Mouse (Mus musculus) lung, postnatal 0 days (tissue): ENCODE data around the gene Klf4. TPM values are rescaled to one million over a fixed set of nuclear protein-coding genes. Genes with fewer than 3 reads are reported as not detected.

Experiments
- ATAC-seq: fragments of 200-750 bp; cut with Nextera tagmentation; 2 replicates; pipeline ENCODE4 v1.8.0; 2017; ENCODE audit warnings: moderate library complexity
- DNase-seq: peaks from one replicate; pipeline ENCODE4 v3.0.0-alpha.2; 2016; ENCODE audit warnings: low spot score
- H3K27ac ChIP-seq: fragments of 300-500 bp; sonication (generic); 2 replicates; pipeline ENCODE4 v1.5.1; 2014; ENCODE audit warnings: antibody characterized with exemption, mild to moderate bottlenecking, low read length, mixed read lengths
- H3K27me3 ChIP-seq: fragments of 300-500 bp; sonication (generic); replicated peaks from 2 replicates; pipeline ENCODE4 v1.6.1; 2014; ENCODE audit warnings: low read length, mixed read lengths; ENCODE audit not compliant: insufficient read depth
- H3K36me3 ChIP-seq: fragments of 300-500 bp; sonication (generic); 2 replicates; pipeline ENCODE4 v1.6.1; 2014; ENCODE audit warnings: low read length, mixed read lengths; ENCODE audit not compliant: insufficient read depth
- H3K4me1 ChIP-seq: fragments of 300-500 bp; sonication (generic); 2 replicates; pipeline ENCODE4 v1.6.1; 2014; ENCODE audit warnings: antibody characterized with exemption, low read depth, low read length, mixed read lengths; ENCODE audit not compliant: insufficient read depth
- H3K4me2 ChIP-seq: fragments of 300-500 bp; sonication (generic); replicated peaks from 2 replicates; pipeline ENCODE4 v1.6.1; 2014; ENCODE audit warnings: low read depth, mild to moderate bottlenecking, low read length, moderate library complexity, mixed read lengths
- H3K4me3 ChIP-seq: fragments of 300-500 bp; sonication (generic); 2 replicates; pipeline ENCODE4 v1.5.1; 2014; ENCODE audit warnings: low read depth, low read length
- H3K9ac ChIP-seq: fragments of 300-500 bp; sonication (generic); replicated peaks from 2 replicates; pipeline ENCODE4 v1.6.1; 2014; ENCODE audit warnings: low read depth, mild to moderate bottlenecking
- H3K9me3 ChIP-seq: fragments of 300-500 bp; sonication (generic); 2 replicates; pipeline ENCODE4 v1.6.1; 2016; ENCODE audit warnings: low read length, mixed read lengths
- CTCF ChIP-seq: IDR thresholded peaks from 2 replicates; pipeline ENCODE4 v1.5.1; 2016; ENCODE audit warnings: antibody characterized with exemption, mild to moderate bottlenecking
- EP300 ChIP-seq: IDR thresholded peaks from 2 replicates; pipeline ENCODE4 v1.6.1; 2016; ENCODE audit warnings: antibody characterized with exemption, mild to moderate bottlenecking, control low read depth
- WGBS: fragments of 180-500 bp; shearing (Covaris S2); extraction: QIAGEN DNeasy Blood & Tissue Kit; methylation state at CpG from one replicate; pipeline ENCODE4 v1.1.7; 2014; 5-methylcytosine and 5-hydroxymethylcytosine counted together
- polyA plus RNA-seq: library from polyadenylated mRNA; unstranded; fragments of >200 nt; fragmentation: Nextera tagmentation; extraction: Ambion mirVana; gene quantifications from 2 replicates; pipeline ENCODE4 v1.2.1, GENCODE M21; 2015

The Klf4 gene
- polyA plus RNA-seq, 1 experiment from 2014 or later, result 39.1 TPM

- peak; percentile 96 for TF ChIP-seq CTCF
- no peak for TF ChIP-seq EP300
- ATAC-seq (peak; percentile 97), DNase-seq (peak; percentile 91)
- Histone ChIP-seq H3K4me2 (peak overlapping the region; percentile 68), H3K27ac (0 out of 2 replicates have a peak overlapping the region, but pooled peaks have one; percentile 11), H3K4me3 (peak overlapping the region; percentile 45), H3K36me3 (no peaks in the 10 kb centered on the region), H3K4me1 (no peaks in the 10 kb centered on the region), H3K27me3 (peaks cover 5% of the 10 kb centered on the region), H3K9ac (peak overlapping the region; percentile 27; the same call in 1 of the 2 replicates), H3K9me3 (no peaks in the 10 kb centered on the region)
- 1% methylated on average over 39 of the region's 39 CpGs for WGBS
Observed at GRCm38 (mm10) chr4:55514733-55515176, 17.5 kb downstream of the Klf4 start.

GRCm38 (mm10) chr4:55513615-55514279 lies 18.5 kb downstream of the Klf4 start:
- ATAC-seq, result no peak
- Histone ChIP-seq H3K27ac (no peak overlapping the region), H3K36me3 (no peaks in the 10 kb centered on the region), H3K9me3 (no peaks in the 10 kb centered on the region), H3K9ac (no peak overlapping the region), H3K27me3 (peaks cover 5% of the 10 kb centered on the region), H3K4me3 (no peak overlapping the region), H3K4me2 (no peak overlapping the region), H3K4me1 (no peaks in the 10 kb centered on the region)
- TF ChIP-seq CTCF (no peak), EP300 (no peak)
- WGBS, result 69% methylated on average over 7 of the region's 7 CpGs
- DNase-seq, result no peak

- TF ChIP-seq CTCF, result no peak
- TF ChIP-seq EP300, result no peak
- H3K9me3 ChIP-seq, result no peaks in the 10 kb centered on the region
- peaks cover 5% of the 10 kb centered on the region for H3K27me3 ChIP-seq
- ATAC-seq (no peak), DNase-seq (no peak)
- H3K36me3 ChIP-seq, result no peaks in the 10 kb centered on the region
- no peak overlapping the region for H3K9ac ChIP-seq
- WGBS, result 73% methylated on average over 2 of the region's 2 CpGs
- H3K4me1 ChIP-seq, result no peaks in the 10 kb centered on the region
- no peak overlapping the region for H3K4me2 ChIP-seq
- H3K27ac ChIP-seq, result no peak overlapping the region
- H3K4me3 ChIP-seq, result no peak overlapping the region
Observed at GRCm38 (mm10) chr4:55511389-55511788, 20.9 kb downstream of the Klf4 start.

GRCm38 (mm10) chr4:55508712-55509111 lies 23.6 kb downstream of the Klf4 start:
- DNase-seq, result no peak
- no peak overlapping the region for H3K4me3 ChIP-seq
- no peak overlapping the region for H3K27ac ChIP-seq
- no peaks in the 10 kb centered on the region for H3K36me3 ChIP-seq
- no peak overlapping the region for H3K9ac ChIP-seq
- H3K9me3 ChIP-seq, result no peaks in the 10 kb centered on the region
- TF ChIP-seq CTCF (no peak), EP300 (no peak)
- H3K4me2 ChIP-seq, result no peak overlapping the region
- ATAC-seq, result no peak
- WGBS, result 86% methylated on average over 7 of the region's 7 CpGs
- H3K27me3 ChIP-seq, result no peaks in the 10 kb centered on the region
- no peaks in the 10 kb centered on the region for H3K4me1 ChIP-seq

- Histone ChIP-seq H3K9me3 (no peaks in the 10 kb centered on the region), H3K4me2 (no peak overlapping the region), H3K4me1 (no peaks in the 10 kb centered on the region), H3K9ac (no peak overlapping the region), H3K4me3 (no peak overlapping the region), H3K36me3 (no peaks in the 10 kb centered on the region), H3K27me3 (no peaks in the 10 kb centered on the region), H3K27ac (no peak overlapping the region)
- TF ChIP-seq CTCF (no peak), EP300 (no peak)
- no peak for ATAC-seq
- no peak for DNase-seq
- 44% methylated on average over 1 of the region's 1 CpGs for WGBS
Observed at GRCm38 (mm10) chr4:55498621-55499020, 33.6 kb downstream of the Klf4 start.

- no peaks in the 10 kb centered on the region for H3K27me3 ChIP-seq
- no peaks in the 10 kb centered on the region for H3K4me1 ChIP-seq
- no peak overlapping the region for H3K4me3 ChIP-seq
- no peaks in the 10 kb centered on the region for H3K9me3 ChIP-seq
- no peak for TF ChIP-seq EP300
- TF ChIP-seq CTCF, result no peak
- WGBS, result 77% methylated on average over 7 of the region's 7 CpGs
- no peaks in the 10 kb centered on the region for H3K36me3 ChIP-seq
- H3K9ac ChIP-seq, result no peak overlapping the region
- DNase-seq (no peak), ATAC-seq (no peak)
- no peak overlapping the region for H3K4me2 ChIP-seq
- H3K27ac ChIP-seq, result no peak overlapping the region
Observed at GRCm38 (mm10) chr4:55496416-55496815, 35.9 kb downstream of the Klf4 start.
